Mouse (Mus musculus) 3134 (cell line): ENCODE results near the gene Ern2.

Experiments
- DNase-seq: peaks from one replicate; pipeline ENCODE4 v3.0.0-alpha.2; 2011; ENCODE audit warnings: low spot score; ENCODE audit not compliant: insufficient read length; ENCODE audit errors: extremely low read depth

The Ern2 gene

DNA sequence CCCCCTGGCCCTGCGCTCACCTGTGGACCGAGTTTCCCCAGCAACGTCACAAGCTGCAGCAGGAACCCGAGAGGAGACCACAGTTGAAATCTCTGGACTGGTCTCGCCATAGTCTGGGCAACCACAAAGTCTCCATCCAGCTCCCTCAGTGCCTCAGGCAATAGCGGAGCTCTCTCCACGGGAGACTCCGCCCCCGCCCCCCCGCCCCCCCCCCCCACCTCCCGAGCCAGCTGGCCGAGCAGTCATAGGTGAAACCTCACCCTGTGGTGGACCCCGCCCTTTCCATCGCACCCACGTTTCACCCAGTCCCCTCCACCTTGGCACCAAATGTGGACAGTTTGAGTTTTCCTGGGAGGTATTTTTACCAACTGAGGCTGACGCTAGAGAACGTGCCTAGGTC lies at the start of gene Ern2:
Gene Ern2 (minus strand): TSS at position 165 of the 400 bp plus-strand sequence.
- no peak for DNase-seq

DNA sequence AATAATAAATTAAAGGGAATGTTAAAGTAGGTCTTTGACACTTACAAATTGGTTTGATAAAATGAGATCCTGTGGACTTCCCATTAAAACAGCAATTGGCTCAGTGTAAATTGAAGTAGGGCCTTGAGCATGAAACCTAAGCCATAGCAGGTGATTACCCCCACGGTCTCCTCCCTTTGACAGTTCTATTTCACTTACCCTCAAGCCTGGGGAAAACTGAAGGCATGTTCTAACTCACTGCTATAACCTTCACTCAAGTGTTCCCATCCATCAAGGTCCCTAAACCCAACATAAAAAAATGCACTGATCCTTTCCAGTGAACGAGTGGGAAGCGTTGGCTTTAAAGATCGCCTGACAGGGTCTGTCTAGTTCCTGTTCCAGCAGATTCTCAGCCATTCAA lies 44.9 kb upstream of the Ern2 start:
- DNase-seq: no peak

GRCm38 (mm10) chr7:122229916-122230315 lies 43.9 kb upstream of the Ern2 start:
- no peak for DNase-seq

DNA sequence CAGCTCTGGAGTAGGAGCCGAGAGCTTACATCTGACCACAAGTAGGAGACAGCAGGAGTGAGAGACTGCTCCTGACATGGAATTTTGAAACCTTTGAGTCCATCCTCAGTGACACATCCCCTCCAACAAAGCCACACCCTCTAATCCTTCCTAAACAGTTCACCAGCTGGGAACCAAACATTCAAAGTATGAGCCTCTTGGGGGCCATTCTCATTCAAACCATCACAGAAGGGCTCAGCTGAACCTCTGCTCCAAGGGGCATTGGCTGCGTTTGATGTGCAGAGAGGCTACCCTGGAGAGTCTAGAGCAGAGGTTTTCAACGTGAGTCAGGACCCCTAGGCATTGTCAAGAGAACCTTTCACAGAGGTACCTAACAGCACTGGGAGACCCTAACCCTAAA lies 43.3 kb upstream of the Ern2 start:
- DNase-seq: no peak

GRCm38 (mm10) chr7:122226744-122227143 lies 40.7 kb upstream of the Ern2 start:
- DNase-seq: no peak

- no peak for DNase-seq
These were observed 40.2 kb upstream of the Ern2 start for GRCm38 (mm10) chr7:122226020-122226742.

DNA sequence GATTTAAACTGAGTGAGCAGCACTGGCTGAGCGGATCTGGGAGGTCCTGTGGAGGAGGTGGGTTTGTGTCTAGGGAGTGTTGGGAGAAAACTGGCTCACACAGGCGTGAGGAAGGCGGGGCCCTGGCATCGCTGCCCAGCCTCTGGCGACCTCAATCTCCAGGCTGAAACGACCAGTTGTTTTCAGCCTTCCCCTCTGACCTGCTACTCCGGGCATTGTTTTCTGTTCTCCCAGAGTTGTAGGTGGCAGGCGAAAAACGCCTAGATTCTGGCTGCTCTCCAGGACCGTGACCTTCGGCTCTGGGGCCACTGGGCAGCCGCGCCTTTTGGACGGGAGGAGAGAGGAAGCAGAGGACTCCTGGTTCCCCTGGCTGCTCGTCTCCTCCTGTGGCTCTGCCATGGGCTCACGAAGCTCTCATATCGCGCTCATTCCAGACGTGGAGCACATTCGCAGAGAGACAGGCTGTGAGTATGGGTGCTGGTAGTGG lies 33.4 kb upstream of the Ern2 start, which contains the start of gene Chp2:
Gene Chp2 (plus strand): TSS at position 182 of the 487 bp plus-strand sequence.
- DNase-seq: no peak

DNA sequence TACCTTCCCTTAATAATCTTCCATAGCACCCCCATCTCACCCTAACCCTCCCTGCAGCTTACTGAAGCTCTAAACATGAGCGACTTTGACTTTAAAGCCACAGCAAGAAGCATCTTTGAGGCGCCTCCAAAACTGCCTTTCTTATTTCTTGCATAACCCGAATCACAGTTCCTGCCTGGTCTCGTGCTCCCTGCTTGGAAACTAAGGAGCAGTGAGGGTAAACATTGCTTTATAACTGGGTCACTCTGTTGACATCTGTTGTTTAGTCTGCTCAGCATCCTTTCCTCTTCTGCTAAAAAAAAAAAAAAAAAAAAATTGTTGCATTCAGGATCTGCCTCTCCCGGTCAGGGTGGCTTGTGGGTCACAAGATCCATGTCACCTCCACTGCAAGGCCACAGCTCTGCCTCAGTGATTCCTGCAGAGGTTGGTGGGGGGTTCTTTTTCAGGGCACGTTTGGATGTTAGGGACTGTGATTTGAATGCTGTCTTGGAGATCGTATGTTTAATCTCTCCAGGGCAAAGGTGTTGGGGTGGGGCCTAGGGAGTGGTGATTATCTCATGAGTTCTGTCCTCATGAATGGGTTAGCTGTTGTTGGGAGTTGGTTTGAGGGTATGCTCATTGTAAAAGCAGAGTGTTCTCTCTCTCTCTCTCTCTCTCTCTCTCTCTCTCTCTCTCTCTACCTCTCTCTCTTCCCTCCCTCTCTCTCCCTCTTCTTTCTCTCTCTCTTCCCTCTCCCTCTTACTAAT lies 22.4 kb upstream of the Ern2 start:
- DNase-seq: no peak

DNA sequence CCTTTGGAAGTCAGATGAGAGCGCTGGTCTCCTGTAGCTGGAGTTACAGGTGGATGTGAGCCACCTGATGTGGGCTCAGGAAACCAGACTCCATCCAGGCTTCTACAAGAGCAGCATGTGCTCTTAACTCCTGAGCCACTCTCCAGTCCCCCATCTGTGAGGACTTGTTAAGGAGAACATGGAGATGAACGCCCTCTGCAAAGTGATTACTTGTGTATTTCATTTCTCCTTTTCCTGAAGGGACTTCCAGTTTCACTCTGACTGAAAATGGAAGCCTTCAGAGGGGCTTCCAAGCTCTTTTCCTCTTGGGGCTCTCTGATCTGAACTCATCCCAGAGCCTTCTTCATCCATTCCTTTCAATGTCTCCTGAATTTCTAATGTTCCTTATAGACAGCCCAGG lies 20.1 kb upstream of the Ern2 start:
- no peak for DNase-seq

DNA sequence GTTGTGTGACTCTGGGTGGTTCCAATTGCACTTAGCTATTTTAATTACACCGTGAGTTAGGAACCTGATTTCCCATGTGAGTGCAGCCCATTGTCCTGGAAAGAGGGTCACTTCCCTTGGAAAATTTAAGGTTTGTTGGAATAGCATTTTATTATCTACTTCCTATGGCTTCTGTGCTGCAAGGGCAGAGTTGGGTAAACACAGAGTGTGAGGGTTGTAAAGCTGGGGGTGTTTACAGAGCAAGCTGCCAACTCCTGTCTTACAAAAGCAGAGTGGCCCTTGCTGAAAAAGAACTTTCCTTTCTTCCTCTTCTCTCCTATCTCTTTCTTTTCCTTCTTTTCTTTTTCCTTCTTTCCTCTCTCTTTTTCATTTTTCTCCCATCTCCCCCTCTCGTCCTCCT lies 17.9 kb upstream of the Ern2 start:
- DNase-seq: no peak

DNA sequence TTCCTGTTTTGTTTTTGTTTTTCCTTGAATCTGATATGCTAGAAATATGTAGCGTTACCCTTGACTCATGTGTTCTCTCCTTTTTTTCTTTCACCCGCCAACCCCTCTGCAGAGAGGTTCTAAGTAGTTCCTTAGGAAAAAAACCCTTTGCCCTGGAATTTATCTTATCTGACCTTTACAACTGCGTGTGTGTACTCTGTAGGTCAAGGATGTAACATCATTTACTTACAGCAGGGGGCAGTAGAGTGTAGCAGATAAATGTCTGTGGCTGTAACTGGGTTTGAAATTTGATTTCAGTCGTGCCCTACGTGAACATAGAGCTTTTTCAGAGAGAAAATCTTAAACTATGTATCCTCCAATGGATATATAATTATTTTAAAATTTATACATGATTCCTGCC lies 13.3 kb upstream of the Ern2 start:
- DNase-seq: no peak

DNA sequence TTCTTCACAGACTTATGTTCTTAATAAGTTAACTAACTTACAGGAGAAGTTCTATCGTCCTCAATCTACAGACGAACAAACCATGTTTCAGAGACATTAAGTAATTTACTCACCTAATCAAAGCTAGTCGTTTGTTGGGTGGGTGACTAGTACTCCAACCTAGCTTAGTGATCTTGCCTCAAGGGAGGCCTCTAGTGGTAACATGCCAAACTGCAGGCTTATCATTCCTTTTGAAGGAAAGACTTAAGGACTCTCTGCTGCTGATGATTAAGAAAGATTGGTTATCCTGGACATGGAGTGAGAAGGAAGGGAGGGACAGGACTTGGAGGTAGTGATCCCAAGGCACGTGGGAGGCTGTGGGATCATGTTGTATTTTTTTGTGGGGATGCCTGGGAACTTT lies 11.3 kb upstream of the Ern2 start:
- no peak for DNase-seq

GRCm38 (mm10) chr7:122196771-122197170 lies 10.8 kb upstream of the Ern2 start:
- DNase-seq: no peak

DNA sequence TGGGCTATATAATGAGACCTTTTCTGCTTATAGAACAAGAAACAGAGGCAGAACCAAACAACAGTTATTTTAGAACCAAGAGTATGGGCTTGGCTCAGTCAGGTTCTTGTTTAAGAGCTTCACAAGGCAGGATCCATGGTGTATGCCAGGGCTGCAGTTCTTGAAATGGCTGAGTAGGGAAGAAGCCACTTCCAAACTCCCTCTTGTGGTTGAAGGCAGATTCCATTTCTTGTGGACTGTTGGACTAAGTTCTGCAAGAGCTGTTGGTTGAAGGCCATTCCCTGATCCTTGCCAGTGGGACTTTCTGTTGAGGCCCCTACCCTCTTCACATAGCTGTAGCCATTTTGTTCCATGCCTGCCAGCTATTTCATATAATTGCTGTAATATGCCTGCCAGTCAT lies 7.9 kb upstream of the Ern2 start:
- DNase-seq: no peak

DNA sequence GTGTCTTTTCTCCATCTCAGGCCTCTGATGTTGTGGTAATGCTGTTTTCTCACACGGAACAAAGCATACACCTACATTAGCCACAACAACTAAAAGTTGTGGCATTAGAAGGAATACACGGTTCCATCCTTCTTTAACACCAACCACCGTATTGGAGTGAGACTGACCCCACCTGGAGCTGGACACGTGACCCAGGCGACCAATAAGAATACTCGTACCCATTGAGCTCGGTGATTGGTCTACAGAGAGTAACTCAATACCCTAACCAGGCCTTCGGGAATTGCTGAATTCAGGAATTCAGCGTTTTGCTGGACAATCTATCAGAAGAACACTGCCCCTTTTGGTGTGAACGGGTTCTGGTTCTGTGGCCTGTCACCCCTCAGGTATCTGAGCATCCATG lies 5.1 kb upstream of the Ern2 start:
- no peak for DNase-seq

DNA sequence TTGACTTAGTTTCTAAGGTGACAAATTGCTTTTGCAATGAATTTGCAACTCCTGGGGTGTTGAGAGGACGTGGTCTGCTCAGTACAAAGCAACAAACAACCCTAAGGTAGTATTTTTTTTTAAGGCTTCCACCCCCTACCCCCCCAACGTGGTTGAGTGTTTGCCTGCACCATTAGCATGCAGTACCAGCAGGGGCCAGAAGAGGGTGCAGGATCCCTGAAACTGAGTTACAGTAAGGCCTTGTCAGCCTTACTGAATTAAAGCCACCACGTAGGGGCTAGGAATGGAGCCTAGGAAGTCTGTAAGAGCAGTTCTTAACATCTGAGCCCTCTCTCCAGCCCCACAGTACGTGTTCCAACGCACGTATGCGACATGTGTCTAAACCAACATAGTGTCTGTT lies 3.5 kb upstream of the Ern2 start:
- DNase-seq: no peak

DNA sequence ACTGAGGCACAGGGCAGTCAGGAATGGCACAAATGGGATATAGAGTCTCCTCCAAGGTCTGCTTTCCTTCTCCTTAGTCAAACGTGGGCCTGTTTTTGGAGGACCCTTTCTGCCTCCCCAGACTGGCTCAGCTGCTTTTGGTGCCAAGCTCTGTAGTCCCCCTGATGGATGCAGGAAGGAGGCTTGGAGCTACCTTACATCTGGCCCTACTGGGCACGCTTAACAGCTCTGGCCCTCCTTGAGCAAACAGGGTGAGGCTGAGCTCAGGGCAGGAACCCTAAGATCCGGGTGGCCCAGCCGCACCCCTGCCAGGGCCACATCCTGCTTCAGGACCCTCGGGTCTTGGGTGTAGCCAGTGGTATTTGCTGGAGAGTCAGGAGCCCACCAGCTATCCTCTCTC lies 1.4 kb downstream of the Ern2 start:
- no peak for DNase-seq

GRCm38 (mm10) chr7:122180720-122181119 lies 5.3 kb downstream of the Ern2 start:
- DNase-seq: no peak

GRCm38 (mm10) chr7:122171613-122172012 lies 14.4 kb downstream of the Ern2 start:
- DNase-seq: no peak

- DNase-seq: no peak
These were observed 15.3 kb downstream of the Ern2 start for GRCm38 (mm10) chr7:122170705-122171104.

DNA sequence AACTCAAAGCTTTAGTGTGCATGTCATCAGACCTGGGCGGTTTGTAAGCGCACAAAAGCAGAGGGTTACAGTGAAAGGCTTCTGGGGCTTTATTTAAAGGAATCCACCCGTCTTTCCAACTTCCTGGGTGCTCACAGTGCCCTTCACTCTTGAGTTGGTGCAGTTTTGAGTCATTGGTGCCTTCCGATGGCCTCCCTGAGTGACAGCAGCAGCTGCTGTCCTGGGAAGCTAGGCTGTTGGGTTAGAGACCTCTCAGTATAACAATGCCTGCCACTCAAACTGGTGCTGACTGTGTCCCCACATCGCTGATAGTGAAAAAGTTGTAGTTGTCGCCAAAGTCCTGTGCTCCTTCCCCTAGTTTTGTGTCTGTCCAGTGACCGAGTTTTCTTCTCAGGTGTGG lies 18.8 kb downstream of the Ern2 start:
- no peak for DNase-seq

- DNase-seq: no peak
These were observed 22.2 kb downstream of the Ern2 start for GRCm38 (mm10) chr7:122163766-122164165.
